Mouse (Mus musculus) olfactory bulb, adult 2 months (tissue): ENCODE results near the gene Cdon.

Source experiments
- CTCF ChIP-seq: fragments of 200-500 bp; IDR thresholded peaks from 2 replicates; pipeline ENCODE4 v1.5.1; 2012; ENCODE audit warnings: low read depth, mild to moderate bottlenecking, low read length, moderate library complexity; ENCODE audit not compliant: insufficient read depth
- POLR2A ChIP-seq: fragments of 200-500 bp; IDR thresholded peaks from 2 replicates; pipeline ENCODE4 v1.6.1; 2012; ENCODE audit warnings: mild to moderate bottlenecking, low read depth, low read length, moderate library complexity; ENCODE audit not compliant: insufficient read depth

DNA sequence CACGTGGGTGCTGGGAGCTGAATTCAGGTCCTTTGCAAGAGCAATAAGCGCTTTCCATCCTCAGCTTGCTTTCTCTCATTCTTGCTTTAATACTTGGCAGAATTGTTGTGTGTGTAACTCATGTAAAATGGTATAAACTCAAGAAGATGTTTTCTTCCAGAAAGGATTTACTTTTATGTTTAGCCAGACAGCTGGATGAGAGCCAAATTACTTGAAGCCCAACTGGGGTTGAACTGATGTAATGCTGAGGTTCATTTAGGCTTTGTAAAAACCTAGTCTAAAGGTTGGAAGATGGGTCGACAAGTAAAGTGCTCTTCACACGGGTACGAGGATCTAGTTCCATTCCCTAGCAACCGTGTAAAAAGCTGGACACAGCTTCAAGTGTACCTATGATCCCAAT lies 79.0 kb downstream of the Cdon start:
- TF ChIP-seq POLR2A (no peak), CTCF (no peak)
